Mouse (Mus musculus): Measurements from ENCODE around the gene Msrb3. TPM values are rescaled to one million over a fixed set of nuclear protein-coding genes. Genes with fewer than 3 reads are reported as not detected.

Gene Msrb3
- polyA plus RNA-seq, 1 experiment = 5.2 TPM

DNA sequence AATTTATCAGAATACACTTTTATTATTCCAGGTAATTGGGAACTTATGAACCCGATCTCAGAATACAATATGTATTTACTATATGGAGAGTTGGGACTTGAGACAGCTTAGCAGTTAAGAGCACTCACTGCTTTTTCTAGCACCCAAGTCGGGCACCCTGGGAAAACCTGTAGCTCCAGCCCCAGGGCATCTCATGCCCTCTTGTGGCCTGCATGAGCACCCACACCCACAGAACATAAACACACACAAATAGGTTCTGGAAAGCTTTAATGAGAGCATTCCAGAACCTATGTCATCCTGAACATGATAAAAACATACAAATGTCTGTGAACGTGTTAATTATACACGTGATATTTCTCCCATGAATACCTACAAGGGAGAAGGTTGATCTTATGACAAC is 13.1 kb upstream of the Msrb3 start:
- TF ChIP-seq POLR2A (IDR thresholded peaks at IDR 0.05; ENCODE audit: borderline replicate concordance, insufficient read depth, low read length) (no peak), CTCF (IDR thresholded peaks at IDR 0.05; ENCODE audit: borderline replicate concordance, insufficient read depth, low read depth, low read length) (no peak)
- Histone ChIP-seq H3K4me1 (ENCODE audit: control insufficient read depth, insufficient read depth, low read length) (no peaks in the 10 kb centered on the region), H3K27ac (ENCODE audit: insufficient read depth, low read length) (no peak overlapping the region), H3K27me3 (ENCODE audit: control insufficient read depth, insufficient read depth, low read length) (no peaks in the 10 kb centered on the region), H3K4me3 (replicated peaks; ENCODE audit: insufficient read depth, low read depth, low read length) (no peak overlapping the region)
- 90% methylated on average over 4 of the region's 4 CpGs for WGBS
- DNase-seq = no peak

GRCm38 (mm10) chr10:120908776-120909574 is 10.1 kb upstream of the Msrb3 start:
- TF ChIP-seq POLR2A (IDR thresholded peaks at IDR 0.05; ENCODE audit: borderline replicate concordance, insufficient read depth, low read length) = no peak
- TF ChIP-seq CTCF (IDR thresholded peaks at IDR 0.05; ENCODE audit: borderline replicate concordance, insufficient read depth, low read depth, low read length) = no peak
- no peak for DNase-seq
- WGBS = 85% methylated on average over 11 of the region's 11 CpGs
- H3K4me1 ChIP-seq (ENCODE audit: control insufficient read depth, insufficient read depth, low read length) = no peaks in the 10 kb centered on the region
- no peak overlapping the region for H3K4me3 ChIP-seq (replicated peaks; ENCODE audit: insufficient read depth, low read depth, low read length)
- H3K27me3 ChIP-seq (ENCODE audit: control insufficient read depth, insufficient read depth, low read length) = no peaks in the 10 kb centered on the region
- H3K27ac ChIP-seq (ENCODE audit: insufficient read depth, low read length) = no peak overlapping the region

GRCm38 (mm10) chr10:120904676-120905075 is 5.8 kb upstream of the Msrb3 start:
- no peak overlapping the region for H3K4me3 ChIP-seq (replicated peaks; ENCODE audit: insufficient read depth, low read depth, low read length)

DNA sequence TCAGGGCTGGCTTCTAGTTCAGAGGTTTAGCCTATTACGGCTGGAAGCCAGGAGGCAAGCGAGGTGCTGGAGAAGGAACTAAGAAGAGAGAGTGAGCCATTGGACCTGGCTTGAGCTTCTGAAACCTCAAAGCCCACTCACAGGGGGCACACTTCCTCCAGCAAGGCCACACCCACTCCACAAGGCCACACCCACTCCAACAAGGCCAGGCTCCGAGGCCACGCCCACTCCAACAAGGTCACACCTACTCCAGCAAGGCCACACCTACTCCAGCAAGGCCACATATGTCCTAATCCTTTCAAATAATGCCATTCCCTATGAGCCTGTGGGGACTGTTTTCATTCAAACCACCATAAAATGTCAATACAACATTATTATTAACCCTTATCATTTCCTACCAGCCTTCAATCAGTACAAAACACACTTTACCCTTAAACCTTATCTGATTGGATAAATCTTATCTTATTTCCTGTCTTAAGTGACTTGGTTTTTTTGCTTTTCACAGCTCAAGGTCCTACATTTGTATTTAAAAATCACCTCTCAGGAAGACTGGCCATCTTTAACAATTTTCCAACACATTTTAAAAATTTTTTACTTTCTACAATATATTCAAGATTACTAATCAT is 5.1 kb upstream of the Msrb3 start:
- Histone ChIP-seq H3K4me1 (ENCODE audit: control insufficient read depth, insufficient read depth, low read length) (peaks cover 3% of the 10 kb centered on the region), H3K27me3 (ENCODE audit: control insufficient read depth, insufficient read depth, low read length) (no peaks in the 10 kb centered on the region), H3K27ac (ENCODE audit: insufficient read depth, low read length) (no peak overlapping the region), H3K4me3 (replicated peaks; ENCODE audit: insufficient read depth, low read depth, low read length) (no peak overlapping the region)
- no peak for DNase-seq
- WGBS = 78% methylated on average over 4 of the region's 4 CpGs
- TF ChIP-seq POLR2A (IDR thresholded peaks at IDR 0.05; ENCODE audit: borderline replicate concordance, insufficient read depth, low read length) (no peak), CTCF (IDR thresholded peaks at IDR 0.05; ENCODE audit: borderline replicate concordance, insufficient read depth, low read depth, low read length) (no peak)

More at GRCm38 (mm10) chr10:120904676-120905075, 5.8 kb upstream of the Msrb3 start:
- 89% methylated on average over 10 of the region's 10 CpGs for WGBS
- TF ChIP-seq CTCF (IDR thresholded peaks at IDR 0.05; ENCODE audit: borderline replicate concordance, insufficient read depth, low read depth, low read length) = no peak
- TF ChIP-seq POLR2A (IDR thresholded peaks at IDR 0.05; ENCODE audit: borderline replicate concordance, insufficient read depth, low read length) = no peak
- Histone ChIP-seq H3K27me3 (ENCODE audit: control insufficient read depth, insufficient read depth, low read length) (no peaks in the 10 kb centered on the region), H3K4me1 (ENCODE audit: control insufficient read depth, insufficient read depth, low read length) (no peaks in the 10 kb centered on the region), H3K27ac (ENCODE audit: insufficient read depth, low read length) (no peak overlapping the region)
- DNase-seq = no peak

DNA sequence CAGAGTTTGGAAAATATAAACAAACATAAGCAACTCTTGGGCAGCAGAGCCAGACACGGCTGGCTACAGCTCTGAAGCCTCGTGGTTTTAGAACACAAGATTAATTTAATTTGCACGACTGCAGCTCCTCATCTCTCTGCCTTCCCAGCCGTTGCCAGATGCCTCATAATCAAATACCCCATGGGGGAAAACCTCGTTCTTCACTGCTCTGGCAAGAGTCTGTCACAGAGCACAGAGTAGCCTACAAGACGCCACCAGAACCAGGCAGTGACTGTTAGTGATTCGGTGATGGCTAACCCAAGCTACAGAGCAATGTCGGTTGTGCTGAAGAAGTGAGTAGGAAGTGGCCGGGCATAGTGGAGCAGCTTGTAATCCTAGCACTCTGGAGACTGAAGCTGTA is 2.8 kb upstream of the Msrb3 start:
- no peak for DNase-seq
- peaks cover 3% of the 10 kb centered on the region for H3K4me1 ChIP-seq (ENCODE audit: control insufficient read depth, insufficient read depth, low read length)
- H3K27me3 ChIP-seq (ENCODE audit: control insufficient read depth, insufficient read depth, low read length) = no peaks in the 10 kb centered on the region
- no peak overlapping the region for H3K4me3 ChIP-seq (replicated peaks; ENCODE audit: insufficient read depth, low read depth, low read length)
- WGBS = 55% methylated on average over 9 of the region's 9 CpGs
- TF ChIP-seq POLR2A (IDR thresholded peaks at IDR 0.05; ENCODE audit: borderline replicate concordance, insufficient read depth, low read length) (no peak), CTCF (IDR thresholded peaks at IDR 0.05; ENCODE audit: borderline replicate concordance, insufficient read depth, low read depth, low read length) (no peak)
- no peak overlapping the region for H3K27ac ChIP-seq (ENCODE audit: insufficient read depth, low read length)

GRCm38 (mm10) chr10:120900096-120900495 is 1.2 kb upstream of the Msrb3 start:
- H3K27me3 ChIP-seq (ENCODE audit: control insufficient read depth, insufficient read depth, low read length) = no peaks in the 10 kb centered on the region
- DNase-seq = no peak
- no peak for TF ChIP-seq CTCF (IDR thresholded peaks at IDR 0.05; ENCODE audit: borderline replicate concordance, insufficient read depth, low read depth, low read length)
- TF ChIP-seq POLR2A (IDR thresholded peaks at IDR 0.05; ENCODE audit: borderline replicate concordance, insufficient read depth, low read length) = no peak
- H3K27ac ChIP-seq (ENCODE audit: insufficient read depth, low read length) = no peak overlapping the region
- peaks cover 3% of the 10 kb centered on the region for H3K4me1 ChIP-seq (ENCODE audit: control insufficient read depth, insufficient read depth, low read length)
- 58% methylated on average over 13 of the region's 13 CpGs for WGBS
- H3K4me3 ChIP-seq (replicated peaks; ENCODE audit: insufficient read depth, low read depth, low read length) = no peak overlapping the region

DNA sequence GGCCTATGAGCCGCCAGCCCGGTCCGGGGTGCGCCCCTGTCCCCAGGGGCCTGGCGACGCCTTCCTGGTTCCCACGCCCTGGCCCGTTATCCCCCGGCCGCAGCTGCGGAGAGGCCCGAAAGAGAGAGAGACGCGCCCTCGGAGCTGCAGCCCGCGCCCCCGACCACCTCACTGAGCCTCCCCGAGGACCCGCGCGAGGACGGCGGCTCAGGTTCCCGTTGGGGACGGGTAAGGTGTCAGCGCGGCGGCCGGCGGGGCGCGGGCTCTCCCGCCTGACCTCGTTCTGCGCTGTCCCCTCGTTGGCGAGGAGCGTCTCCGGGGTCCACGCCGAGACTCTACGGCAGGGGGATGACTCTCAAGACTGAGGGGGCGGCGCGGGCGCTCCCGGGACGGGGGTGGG is 544 bp downstream of the Msrb3 start:
- Histone ChIP-seq H3K27me3 (ENCODE audit: control insufficient read depth, insufficient read depth, low read length) (no peaks in the 10 kb centered on the region), H3K27ac (ENCODE audit: insufficient read depth, low read length) (no peak overlapping the region), H3K4me3 (replicated peaks; ENCODE audit: insufficient read depth, low read depth, low read length) (peak overlapping the region; percentile 63), H3K4me1 (ENCODE audit: control insufficient read depth, insufficient read depth, low read length) (peaks cover 3% of the 10 kb centered on the region)
- no peak for TF ChIP-seq CTCF (IDR thresholded peaks at IDR 0.05; ENCODE audit: borderline replicate concordance, insufficient read depth, low read depth, low read length)
- no peak for TF ChIP-seq POLR2A (IDR thresholded peaks at IDR 0.05; ENCODE audit: borderline replicate concordance, insufficient read depth, low read length)
- under 1% methylated on average over 49 of the region's 49 CpGs for WGBS
- peak in 1 of 2 experiments; percentile 18 for DNase-seq

GRCm38 (mm10) chr10:120895899-120896289 is 3.0 kb downstream of the Msrb3 start:
- 32% methylated on average over 15 of the region's 15 CpGs for WGBS
- no peaks in the 10 kb centered on the region for H3K27me3 ChIP-seq (ENCODE audit: control insufficient read depth, insufficient read depth, low read length)
- H3K4me3 ChIP-seq (replicated peaks; ENCODE audit: insufficient read depth, low read depth, low read length) = no peak overlapping the region
- TF ChIP-seq POLR2A (IDR thresholded peaks at IDR 0.05; ENCODE audit: borderline replicate concordance, insufficient read depth, low read length) (no peak), CTCF (IDR thresholded peaks at IDR 0.05; ENCODE audit: borderline replicate concordance, insufficient read depth, low read depth, low read length) (no peak)
- H3K27ac ChIP-seq (ENCODE audit: insufficient read depth, low read length) = no peak overlapping the region
- DNase-seq = no peak
- H3K4me1 ChIP-seq (ENCODE audit: control insufficient read depth, insufficient read depth, low read length) = peaks cover 3% of the 10 kb centered on the region
